Mouse (Mus musculus): ENCODE data around the gene Cfap97d1. TPM values are rescaled to one million over a fixed set of nuclear protein-coding genes. Genes with fewer than 3 reads are reported as not detected.

The Cfap97d1 gene
- total RNA-seq, 2 experiments from 2014 or later: not detected

GRCm38 (mm10) chr11:101999466-101999865 is 15.4 kb downstream of the Cfap97d1 start:
- intact Hi-C loops (cut with DNase I): no loop called here
- no peak for DNase-seq (ENCODE audit: low spot score in 2 of 2)

DNA sequence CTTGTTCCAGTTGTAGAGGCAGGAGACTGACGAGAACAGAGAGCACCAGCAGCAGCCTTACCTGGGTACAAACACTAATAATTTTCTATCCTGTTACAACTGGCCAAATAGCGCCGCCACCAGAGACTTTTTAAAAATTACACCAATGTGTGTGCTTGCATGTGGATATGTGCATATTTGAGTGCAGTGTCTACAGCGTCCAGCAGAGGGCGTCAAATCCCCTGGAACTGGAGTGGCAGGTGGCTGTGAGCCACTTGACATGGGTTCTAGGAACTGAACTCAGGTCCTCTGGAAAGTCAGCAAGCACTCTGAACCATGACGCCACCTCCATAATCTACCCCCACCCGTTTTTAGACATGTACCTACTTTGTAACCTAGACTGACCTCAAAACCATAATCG is 20.2 kb downstream of the Cfap97d1 start:
- intact Hi-C loops (cut with DNase I): no loop called here
- DNase-seq (ENCODE audit: low spot score in 2 of 2): no peak

DNA sequence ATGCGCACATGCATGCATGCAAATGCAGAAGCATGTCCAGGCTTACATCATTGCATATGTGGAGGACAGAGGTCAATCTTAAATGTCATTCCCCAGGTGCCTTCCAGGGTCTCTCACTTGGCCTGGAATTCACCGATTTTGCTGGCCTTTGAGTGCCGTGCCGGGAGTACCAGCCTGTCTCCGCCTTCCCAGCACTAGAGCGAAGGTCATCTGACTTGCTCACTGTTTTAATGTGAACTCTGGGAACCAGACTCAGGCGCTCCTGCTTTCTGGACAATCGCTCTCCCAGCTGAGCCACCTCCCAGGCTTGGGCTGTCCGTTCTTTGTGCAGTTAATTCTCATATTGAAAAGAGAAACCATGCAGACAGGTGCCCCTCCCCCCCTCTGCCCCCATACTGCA is 22.2 kb downstream of the Cfap97d1 start:
- no peak for DNase-seq (ENCODE audit: low spot score in 2 of 2)
- intact Hi-C loops (cut with DNase I): no loop called here

DNA sequence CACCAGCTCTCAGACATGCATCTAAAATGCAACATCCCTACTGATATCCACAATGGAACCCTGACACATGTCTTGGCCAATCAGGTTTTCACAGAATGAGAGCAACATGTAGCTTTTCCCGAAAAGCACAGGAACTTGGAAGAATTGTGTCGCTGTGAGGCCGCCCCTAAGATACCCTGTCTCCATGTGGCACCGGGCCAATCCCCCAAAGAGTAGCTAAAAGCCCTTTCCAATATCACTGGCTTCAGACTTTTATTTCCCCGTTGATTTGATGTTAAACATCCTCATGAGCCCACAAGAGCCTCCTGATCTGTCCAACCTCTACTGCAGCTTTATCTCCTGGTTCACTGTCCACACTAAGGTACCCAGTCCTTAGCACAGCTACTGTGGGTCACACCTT is 22.6 kb downstream of the Cfap97d1 start:
- intact Hi-C loops (cut with DNase I): no loop called here
- no peak for DNase-seq (ENCODE audit: low spot score in 2 of 2)

DNA sequence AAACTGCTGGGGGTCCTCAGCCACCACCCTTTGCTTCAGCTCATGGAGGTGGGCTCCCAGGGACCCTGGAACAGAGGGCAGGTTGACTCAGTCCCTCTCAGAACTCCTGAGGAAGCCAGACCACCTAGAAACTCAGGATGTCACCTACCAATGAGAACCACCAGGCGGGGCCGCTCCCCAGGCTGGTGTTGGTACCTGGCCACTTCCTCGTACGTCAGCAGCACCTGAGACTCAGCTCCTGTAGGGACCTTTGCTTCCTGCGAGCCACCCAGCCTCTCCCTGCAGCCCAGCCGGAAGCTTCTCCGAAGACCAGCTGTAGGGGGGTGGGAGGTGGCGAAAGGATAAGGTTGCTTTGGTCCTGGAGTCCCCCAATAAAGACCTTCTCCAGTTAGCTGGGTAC is 24.3 kb downstream of the Cfap97d1 start:
- intact Hi-C loops (cut with DNase I): no loop called here
- DNase-seq (ENCODE audit: low spot score in 2 of 2): no peak

DNA sequence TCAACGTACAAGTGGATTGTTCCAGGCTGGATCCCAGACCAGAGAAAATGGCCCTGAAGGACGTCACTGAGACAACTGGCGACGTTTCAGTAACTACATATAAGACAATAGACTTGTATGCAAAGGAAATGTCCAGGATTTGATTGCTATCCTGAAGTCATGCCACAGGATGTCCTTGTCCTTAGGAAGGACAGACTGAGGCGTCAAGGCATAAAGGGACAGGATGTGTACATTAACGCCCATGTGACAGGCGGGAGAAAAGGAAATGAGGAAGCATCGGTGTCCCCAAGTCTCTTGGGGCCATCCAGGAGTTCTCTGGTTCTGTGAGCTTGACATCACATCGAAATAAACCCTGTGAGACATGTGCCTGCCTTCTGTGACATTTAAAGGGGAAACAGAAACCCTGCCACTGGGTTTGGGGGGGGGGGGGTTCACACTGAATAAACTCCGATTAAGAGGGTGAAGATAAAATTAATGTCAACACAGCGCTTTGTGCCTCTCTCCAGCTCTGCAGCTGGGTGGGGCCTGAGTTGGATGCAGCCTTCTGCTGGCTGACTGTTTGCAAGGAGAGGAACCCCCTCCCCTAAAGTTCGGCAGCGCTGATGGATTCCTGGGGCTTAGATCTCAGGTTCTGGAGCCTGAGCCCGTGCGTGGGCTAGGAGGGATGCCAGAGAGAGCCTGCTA is 25.0 kb downstream of the Cfap97d1 start:
- DNase-seq (ENCODE audit: low spot score in 2 of 2): no peak
- intact Hi-C loops (cut with DNase I): no loop called here

- intact Hi-C loops (cut with DNase I): no loop called here
These were observed 26.1 kb downstream of the Cfap97d1 start for GRCm38 (mm10) chr11:102010140-102010539.

DNA sequence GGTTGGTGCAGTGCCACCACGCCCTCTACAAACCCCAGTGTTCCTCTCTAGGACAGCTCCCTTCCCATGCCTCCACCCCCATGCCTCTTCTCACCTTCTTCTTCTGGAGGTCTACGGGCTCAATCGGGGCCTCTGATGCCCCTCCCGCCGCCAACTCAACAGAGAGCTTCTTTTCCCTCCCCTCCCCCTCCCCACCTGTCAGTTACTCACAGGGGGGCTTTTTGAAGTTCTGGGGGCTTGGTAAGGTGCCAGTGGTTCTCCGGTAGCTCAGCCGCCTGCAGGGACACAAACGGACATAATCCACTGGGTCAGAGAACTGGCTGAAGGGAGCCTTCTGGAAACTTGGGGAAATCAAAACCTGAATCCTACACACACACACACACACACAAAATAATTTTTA is 27.4 kb downstream of the Cfap97d1 start:
- intact Hi-C loops (cut with DNase I): no loop called here
- no peak for DNase-seq (ENCODE audit: low spot score in 2 of 2)

More at GRCm38 (mm10) chr11:102010140-102010539, 26.1 kb downstream of the Cfap97d1 start:
- DNase-seq (ENCODE audit: low spot score in 2 of 2): peak in 1 of 2 experiments; percentile 45

GRCm38 (mm10) chr11:102013201-102013600 is 29.1 kb downstream of the Cfap97d1 start:
- no peak for DNase-seq (ENCODE audit: low spot score in 2 of 2)
- intact Hi-C loops (cut with DNase I): no loop called here

GRCm38 (mm10) chr11:102015472-102015871 is 31.4 kb downstream of the Cfap97d1 start:
- intact Hi-C loops (cut with DNase I): no loop called here

GRCm38 (mm10) chr11:102016136-102016535 is 32.1 kb downstream of the Cfap97d1 start:
- intact Hi-C loops (cut with DNase I): no loop called here
- DNase-seq (ENCODE audit: low spot score in 2 of 2): no peak

More at GRCm38 (mm10) chr11:102015472-102015871, 31.4 kb downstream of the Cfap97d1 start:
- no peak for DNase-seq (ENCODE audit: low spot score in 2 of 2)

GRCm38 (mm10) chr11:102019736-102020135 is 35.7 kb downstream of the Cfap97d1 start:
- intact Hi-C loops (cut with DNase I): no loop called here

DNA sequence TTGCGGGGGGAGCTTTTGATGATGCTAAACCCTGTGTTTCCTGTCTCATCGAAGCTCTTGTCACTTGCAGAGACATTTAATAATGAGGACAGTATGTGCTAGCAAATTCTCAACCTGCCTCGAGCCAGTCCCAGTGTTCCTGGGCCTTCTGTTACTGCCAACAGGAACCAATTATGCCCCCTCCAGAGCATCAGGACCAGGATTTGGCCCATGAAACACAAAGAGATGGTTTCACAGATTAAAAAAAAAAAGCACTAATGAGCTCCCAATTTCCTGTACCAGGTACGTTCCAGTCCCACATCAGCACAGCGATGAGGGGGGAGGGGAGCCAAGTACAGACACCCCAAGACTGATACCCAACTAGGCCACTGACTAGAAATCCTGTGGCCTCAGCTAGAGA is 37.1 kb downstream of the Cfap97d1 start:
- intact Hi-C loops (cut with DNase I): no loop called here
- no peak for DNase-seq (ENCODE audit: low spot score in 2 of 2)

More at GRCm38 (mm10) chr11:102019736-102020135, 35.7 kb downstream of the Cfap97d1 start:
- DNase-seq (ENCODE audit: low spot score in 2 of 2): no peak

DNA sequence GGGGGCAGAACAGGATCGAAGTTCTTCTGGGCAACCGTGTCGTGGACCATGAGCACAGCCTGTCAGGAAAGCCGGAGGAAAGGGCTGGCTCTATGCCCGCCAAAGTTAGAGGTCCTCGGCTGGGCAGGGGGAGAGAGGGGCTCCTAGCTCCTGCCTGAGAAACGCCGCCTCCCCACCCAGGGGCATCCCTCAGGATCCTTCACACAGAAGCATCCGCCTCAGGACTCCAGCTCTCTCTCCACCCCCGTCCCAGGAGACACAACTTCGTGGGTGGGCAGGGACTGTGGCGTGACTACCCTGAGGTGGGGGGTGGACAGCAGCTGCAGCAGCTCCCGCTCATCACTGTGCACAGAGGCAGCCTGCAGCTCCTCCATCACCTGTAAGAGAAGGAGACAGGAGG is 39.3 kb downstream of the Cfap97d1 start:
- intact Hi-C loops (cut with DNase I): no loop called here
- peak in 1 of 2 experiments; percentile 74 for DNase-seq (ENCODE audit: low spot score in 2 of 2)

DNA sequence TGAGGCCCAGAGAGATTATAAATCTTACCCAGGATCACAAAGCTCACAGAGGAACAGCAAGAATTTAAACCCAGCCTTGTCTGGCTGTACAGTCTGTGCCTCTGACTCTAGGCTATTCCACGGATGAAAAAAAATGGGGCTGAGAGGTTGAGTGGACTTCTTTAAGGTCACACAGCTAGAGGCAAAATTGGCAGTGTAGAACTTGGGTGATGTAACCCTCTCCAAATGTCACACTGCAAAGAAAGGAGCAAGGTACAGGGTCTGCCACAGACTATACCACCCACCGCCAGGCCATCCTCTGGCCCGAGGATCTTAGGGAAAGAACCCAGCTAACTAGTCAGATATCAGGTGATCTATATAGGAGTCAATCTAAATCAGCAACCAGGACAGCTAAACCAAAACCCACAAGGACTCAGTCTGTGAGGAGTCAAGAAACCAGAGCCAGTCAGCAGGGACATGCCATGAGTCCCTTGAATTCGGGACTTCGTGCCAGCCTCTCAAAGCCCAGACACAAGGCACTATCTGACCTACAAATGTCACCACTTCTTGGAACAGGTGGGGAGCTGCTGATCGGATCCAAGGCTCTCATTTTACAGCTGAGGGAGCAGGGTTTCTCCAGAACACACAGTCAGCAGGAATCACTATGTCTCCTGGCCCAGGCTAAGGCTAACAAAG is 40.1 kb downstream of the Cfap97d1 start:
- intact Hi-C loops (cut with DNase I): no loop called here
- DNase-seq (ENCODE audit: low spot score in 2 of 2): no peak

DNA sequence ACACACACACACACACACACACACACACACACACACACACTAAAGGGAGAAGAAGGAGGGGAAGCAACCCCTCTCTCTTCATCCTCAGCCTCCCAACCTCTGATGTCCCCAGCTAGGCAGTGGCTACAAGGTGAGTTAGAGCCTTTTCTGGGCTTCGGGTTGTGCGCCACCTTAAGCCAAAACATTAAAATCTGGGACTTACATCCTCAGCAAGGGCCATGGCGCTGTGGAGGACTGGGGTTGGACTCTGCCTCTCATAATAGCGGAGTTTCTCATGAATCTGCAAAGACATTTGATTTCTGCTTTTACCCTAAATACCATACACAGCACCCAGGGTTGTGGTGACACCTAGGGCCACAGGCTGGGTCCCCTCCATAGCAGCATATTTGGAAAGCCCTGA is 40.8 kb downstream of the Cfap97d1 start:
- no peak for DNase-seq (ENCODE audit: low spot score in 2 of 2)
- intact Hi-C loops (cut with DNase I): no loop called here

DNA sequence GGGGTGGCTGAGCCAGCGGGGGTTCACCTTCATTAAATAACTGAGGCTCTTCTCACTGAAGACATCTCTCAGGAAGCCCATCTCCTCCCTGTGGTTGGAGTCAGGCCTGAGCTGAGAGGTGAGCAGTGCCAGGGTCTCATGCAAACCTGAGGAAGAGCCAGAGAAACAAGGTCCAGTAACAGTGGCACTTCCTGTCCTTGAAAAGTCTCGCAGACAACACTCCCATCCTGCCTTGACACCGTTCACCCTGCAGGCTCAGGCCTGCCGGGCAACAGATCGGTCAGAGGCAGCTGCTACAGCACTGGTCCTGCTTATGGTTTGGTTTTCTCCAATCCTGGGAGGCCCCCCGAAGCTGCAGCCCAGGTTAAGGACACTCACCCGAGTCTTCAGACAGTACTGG is 41.3 kb downstream of the Cfap97d1 start:
- intact Hi-C loops (cut with DNase I): no loop called here

DNA sequence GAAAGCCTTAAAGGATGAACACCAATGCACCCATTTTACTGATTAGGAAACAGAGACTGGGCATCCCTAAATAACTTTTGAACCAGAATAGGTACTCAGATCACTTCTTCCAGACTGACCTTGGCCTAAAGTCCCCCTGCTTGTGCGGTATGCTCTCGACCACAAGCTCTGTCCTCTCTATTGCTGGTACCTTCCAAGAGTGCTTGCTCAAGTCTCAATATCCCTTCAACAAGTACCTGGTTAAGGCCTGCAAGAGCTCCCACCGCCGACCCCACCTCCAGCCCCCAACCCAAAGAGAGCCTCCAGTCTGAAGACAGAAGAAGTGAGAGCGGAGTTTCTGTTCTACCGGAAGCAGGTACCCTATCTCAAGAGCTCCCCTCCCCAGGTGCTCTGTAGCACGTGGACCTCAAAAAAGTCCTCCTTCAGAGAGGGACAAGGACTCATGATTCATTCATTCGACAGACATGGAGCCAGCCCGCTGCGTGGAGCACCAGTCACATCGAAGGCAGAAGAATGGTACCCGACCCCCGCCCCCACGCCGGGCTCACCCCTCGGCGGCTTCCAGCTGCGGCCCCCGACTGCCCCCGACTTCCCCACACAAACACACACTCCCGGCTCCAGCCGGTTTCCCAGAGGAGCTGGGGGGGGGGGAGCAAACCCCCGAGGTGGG is 42.0 kb downstream of the Cfap97d1 start:
- intact Hi-C loops (cut with DNase I): loop anchor here (2.0 kb wide), 1 partner anchor 33 kb away; no protein-coding TSS in a partner anchor
- peak in 1 of 2 experiments; percentile 23 for DNase-seq (ENCODE audit: low spot score in 2 of 2)

More for the DNA sequence above, 41.3 kb downstream of the Cfap97d1 start:
- no peak for DNase-seq (ENCODE audit: low spot score in 2 of 2)

DNA sequence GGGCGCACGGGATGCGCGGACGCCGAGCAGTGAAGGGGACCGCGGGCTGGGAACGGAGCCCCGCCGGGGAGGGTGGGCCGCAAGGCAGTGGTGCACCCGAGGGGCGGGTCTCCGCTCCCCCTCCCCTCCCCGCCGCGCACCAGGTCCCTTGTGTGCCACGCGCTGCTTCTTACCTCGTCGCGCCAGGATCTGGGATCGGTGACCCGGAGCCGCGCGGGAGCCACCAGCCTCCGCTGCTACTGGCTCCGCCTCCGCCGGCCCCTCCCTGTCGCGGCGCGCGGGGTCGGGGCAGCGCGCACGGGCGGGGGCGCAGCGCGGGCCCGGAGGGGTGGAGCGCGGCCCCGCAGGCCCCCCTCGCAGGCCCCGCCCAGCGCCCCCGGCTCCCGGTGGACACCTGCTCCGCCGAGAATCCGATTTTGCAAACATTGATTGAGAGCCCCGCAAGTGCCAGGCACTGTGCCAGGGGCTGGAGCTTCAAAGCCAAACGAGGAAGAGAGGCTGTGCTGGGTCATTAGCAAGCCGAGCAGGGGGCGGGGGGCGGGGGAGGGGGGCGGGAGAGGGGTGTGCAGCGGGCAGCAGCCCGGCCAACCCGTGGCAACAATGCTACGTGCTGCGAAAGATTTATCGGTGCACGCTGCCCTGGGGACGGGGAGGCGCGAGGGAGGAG is 42.7 kb downstream of the Cfap97d1 start:
- DNase-seq (ENCODE audit: low spot score in 2 of 2): peak; percentile 59 to 79
- intact Hi-C loops (cut with DNase I): loop anchor here (2.0 kb wide), 1 partner anchor 34 kb away; no protein-coding TSS in a partner anchor
